ENCODE assay signal across 9 mouse cellular contexts in genomic region chr7:45490822-45491221, GRCm38 (mm10). TPM values are rescaled to one million over a fixed set of nuclear protein-coding genes. Genes with fewer than 3 reads are reported as not detected.
DNase-seq lines count a peak whose midpoint lies in the region; ATAC-seq and TF ChIP-seq lines count a peak whose summit lies in the region.
"Had no signal": no experiment of that assay in that cellular context is flagged by ENCODE, and none has a peak within 500 bp of the region (broad histone marks: within the 10 kb centered on the region; RNA-seq: fewer than 3 reads in every experiment).

No protein-coding gene starts in this region.

- 51% methylated on average over 9 of the region's 9 CpGs for WGBS in forebrain, embryonic 10.5 days
- 60% methylated on average over 9 of the region's 9 CpGs for WGBS in forebrain, postnatal 0 days
- 40% methylated on average over 9 of the region's 9 CpGs for WGBS in lung, postnatal 0 days
- WGBS in limb, embryonic 13.5 days = 21% methylated on average over 9 of the region's 9 CpGs
- WGBS in stomach, postnatal 0 days = 37% methylated on average over 9 of the region's 9 CpGs

- H3K9ac ChIP-seq in forebrain, postnatal 0 days = no peak overlapping the region
- no peak overlapping the region for H3K9ac ChIP-seq in lung, postnatal 0 days (replicated peaks; ENCODE audit: low read depth)
- H3K9ac ChIP-seq in limb, embryonic 13.5 days = peak overlapping the region; percentile 31; the same call in 1 of the 2 replicates
- no peak overlapping the region for H3K9ac ChIP-seq in stomach, postnatal 0 days (ENCODE audit: low read length)

- peaks cover 42% of the 10 kb centered on the region for H3K36me3 ChIP-seq in forebrain, embryonic 10.5 days (replicated peaks)
- peaks cover 34% of the 10 kb centered on the region for H3K36me3 ChIP-seq in forebrain, postnatal 0 days (ENCODE audit: insufficient read depth)
- H3K36me3 ChIP-seq in lung, postnatal 0 days (ENCODE audit: insufficient read depth, low read length) = peaks cover 15% of the 10 kb centered on the region
- peaks cover 40% of the 10 kb centered on the region for H3K36me3 ChIP-seq in limb, embryonic 13.5 days
- H3K36me3 ChIP-seq in stomach, postnatal 0 days (ENCODE audit: control insufficient read depth, insufficient read depth, low read length) = peaks cover 18% of the 10 kb centered on the region

- TF ChIP-seq EP300 in lung, postnatal 0 days (IDR thresholded peaks at IDR 0.05) = no peak
- TF ChIP-seq EP300 in stomach, postnatal 0 days (optimal IDR thresholded peaks at IDR 0.05) = no peak

- no peaks in the 10 kb centered on the region for H3K9me3 ChIP-seq in forebrain, embryonic 10.5 days
- no peaks in the 10 kb centered on the region for H3K9me3 ChIP-seq in forebrain, postnatal 0 days (ENCODE audit: low read length)
- no peaks in the 10 kb centered on the region for H3K9me3 ChIP-seq in lung, postnatal 0 days (ENCODE audit: low read length)
- H3K9me3 ChIP-seq in limb, embryonic 13.5 days = no peaks in the 10 kb centered on the region
- no peaks in the 10 kb centered on the region for H3K9me3 ChIP-seq in stomach, postnatal 0 days (ENCODE audit: control insufficient read depth, low read length)

- no peak overlapping the region; the same call in 1 of the 2 replicates for H3K4me3 ChIP-seq in forebrain, embryonic 10.5 days
- H3K4me3 ChIP-seq in forebrain, postnatal 0 days (ENCODE audit: low read depth, low read length) = no peak overlapping the region
- H3K4me3 ChIP-seq in lung, postnatal 0 days (ENCODE audit: low read depth, low read length) = no peak overlapping the region
- H3K4me3 ChIP-seq in limb, embryonic 13.5 days = no peak overlapping the region
- H3K4me3 ChIP-seq in stomach, postnatal 0 days (ENCODE audit: low read depth, low read length) = no peak overlapping the region

- 0 out of 2 replicates have a peak overlapping the region, but pooled peaks have one; percentile 3 for H3K27ac ChIP-seq in forebrain, embryonic 10.5 days
- H3K27ac ChIP-seq in forebrain, postnatal 0 days (ENCODE audit: low read depth, low read length) = no peak overlapping the region
- no peak overlapping the region for H3K27ac ChIP-seq in lung, postnatal 0 days (ENCODE audit: low read length)
- no peak overlapping the region for H3K27ac ChIP-seq in limb, embryonic 13.5 days
- H3K27ac ChIP-seq in stomach, postnatal 0 days (replicated peaks) = 0 out of 2 replicates have a peak overlapping the region, but pooled peaks have one; percentile 31

- no peak for DNase-seq in forebrain, embryonic 10.5 days (ENCODE audit: extremely low spot score, low spot score)
- DNase-seq in forebrain, postnatal 0 days = no peak
- DNase-seq in lung, postnatal 0 days (ENCODE audit: low spot score) = peak; percentile 45
- no peak for DNase-seq in lung, postnatal 4 days
- DNase-seq in stomach, postnatal 0 days (ENCODE audit: low spot score) = peak; percentile 60
- no peak for DNase-seq in cerebellum, postnatal 10 days
- DNase-seq in cerebellum, postnatal 25 days = no peak
- DNase-seq: layer of hippocampus, postnatal 36 days had no signal

- H3K4me2 ChIP-seq in forebrain, postnatal 0 days (ENCODE audit: low read depth) = no peak overlapping the region
- H3K4me2 ChIP-seq in lung, postnatal 0 days (replicated peaks; ENCODE audit: low read depth, low read length) = 0 out of 2 replicates have a peak overlapping the region, but pooled peaks have one; percentile 22
- peak overlapping the region; percentile 38 for H3K4me2 ChIP-seq in limb, embryonic 13.5 days (replicated peaks)
- H3K4me2 ChIP-seq in stomach, postnatal 0 days (replicated peaks; ENCODE audit: low read depth) = 0 out of 2 replicates have a peak overlapping the region, but pooled peaks have one; percentile 15

- H3K27me3 ChIP-seq in forebrain, embryonic 10.5 days (ENCODE audit: poor library complexity, severe bottlenecking) = peaks cover 5% of the 10 kb centered on the region; the same call in 1 of the 2 replicates
- no peaks in the 10 kb centered on the region for H3K27me3 ChIP-seq in forebrain, postnatal 0 days (ENCODE audit: insufficient read depth, low read length)
- no peaks in the 10 kb centered on the region for H3K27me3 ChIP-seq in lung, postnatal 0 days (replicated peaks; ENCODE audit: insufficient read depth, low read length)
- no peaks in the 10 kb centered on the region for H3K27me3 ChIP-seq in limb, embryonic 13.5 days
- H3K27me3 ChIP-seq in stomach, postnatal 0 days (ENCODE audit: control insufficient read depth, insufficient read depth, low read length) = no peaks in the 10 kb centered on the region

- H3K4me1 ChIP-seq in forebrain, embryonic 10.5 days = peaks cover 41% of the 10 kb centered on the region
- H3K4me1 ChIP-seq in forebrain, postnatal 0 days (ENCODE audit: insufficient read depth) = 0 out of 2 replicates have a peak, but pooled peaks cover 6% of the 10 kb centered on the region
- H3K4me1 ChIP-seq in lung, postnatal 0 days (ENCODE audit: insufficient read depth, low read depth, low read length) = peaks cover 3% of the 10 kb centered on the region; the same call in 1 of the 2 replicates
- peaks cover 32% of the 10 kb centered on the region for H3K4me1 ChIP-seq in limb, embryonic 13.5 days
- H3K4me1 ChIP-seq in stomach, postnatal 0 days (replicated peaks; ENCODE audit: control insufficient read depth, insufficient read depth) = no peaks in the 10 kb centered on the region

- no peak for TF ChIP-seq CTCF in forebrain, postnatal 0 days (IDR thresholded peaks at IDR 0.05; ENCODE audit: low read depth)
- TF ChIP-seq CTCF in lung, postnatal 0 days (IDR thresholded peaks at IDR 0.05) = no peak
- peak; percentile 31; the same call in 1 of the 2 replicates for TF ChIP-seq CTCF in stomach, postnatal 0 days (IDR thresholded peaks at IDR 0.05; ENCODE audit: low read depth)

- no peak for ATAC-seq in forebrain, postnatal 0 days
- ATAC-seq in lung, postnatal 0 days = peak; percentile 29
- no peak for ATAC-seq in limb, embryonic 13.5 days (ENCODE audit: low FRiP score, low read depth)
- ATAC-seq in stomach, postnatal 0 days (ENCODE audit: low FRiP score, low TSS enrichment) = peak; percentile 59

RNA-seq across cellular contexts. Expression of gene Dhdh, which starts 2.2 kb away (rescaled TPM):
- 6.4 and 7.2 TPM in 2 replicates for polyA plus RNA-seq in forebrain, embryonic 10.5 days (2016; fragmentation: Nextera tagmentation; extraction: Ambion mirVana)
- total RNA-seq in forebrain, postnatal 0 days (2014; rRNA removed) = 3.5 and 4.9 TPM in 2 replicates
- polyA plus RNA-seq in forebrain, postnatal 0 days (2015; fragmentation: Nextera tagmentation; extraction: Ambion mirVana) = 1.9 and 3.6 TPM in 2 replicates
- 3.5 and 4.5 TPM in 2 replicates for polyA plus RNA-seq in lung, postnatal 0 days (2015; fragmentation: Nextera tagmentation; extraction: Ambion mirVana)
- polyA plus RNA-seq in limb, embryonic 13.5 days (2015; fragmentation: Nextera tagmentation; extraction: Ambion mirVana) = 2.9 and 4.0 TPM in 2 replicates
- 1.1 and 1.3 TPM in 2 replicates for polyA plus RNA-seq in stomach, postnatal 0 days (2015; fragmentation: Nextera tagmentation; extraction: Ambion mirVana)

RNA-seq across cellular contexts. Expression of gene Gm45808, which starts 4.2 kb away (rescaled TPM):
- not detected in 2 replicates for polyA plus RNA-seq in forebrain, embryonic 10.5 days (2016; fragmentation: Nextera tagmentation; extraction: Ambion mirVana)
- total RNA-seq in forebrain, postnatal 0 days (2014; rRNA removed) = not detected in 2 replicates
- polyA plus RNA-seq in forebrain, postnatal 0 days (2015; fragmentation: Nextera tagmentation; extraction: Ambion mirVana) = not detected in 2 replicates
- polyA plus RNA-seq in lung, postnatal 0 days (2015; fragmentation: Nextera tagmentation; extraction: Ambion mirVana) = not detected in 2 replicates
- polyA plus RNA-seq in limb, embryonic 13.5 days (2015; fragmentation: Nextera tagmentation; extraction: Ambion mirVana) = not detected in 2 replicates
- not detected in 2 replicates for polyA plus RNA-seq in stomach, postnatal 0 days (2015; fragmentation: Nextera tagmentation; extraction: Ambion mirVana)

RNA-seq across cellular contexts. Expression of gene Tulp2, which starts 9.1 kb away (rescaled TPM):
- polyA plus RNA-seq in forebrain, embryonic 10.5 days (2016; fragmentation: Nextera tagmentation; extraction: Ambion mirVana) = 0.12 and 0.20 TPM in 2 replicates
- 0.19 and 0.46 TPM in 2 replicates for total RNA-seq in forebrain, postnatal 0 days (2014; rRNA removed)
- polyA plus RNA-seq in forebrain, postnatal 0 days (2015; fragmentation: Nextera tagmentation; extraction: Ambion mirVana) = 0.07 and 0.25 TPM in 2 replicates
- polyA plus RNA-seq in lung, postnatal 0 days (2015; fragmentation: Nextera tagmentation; extraction: Ambion mirVana) = 0.25 and 0.52 TPM in 2 replicates
- polyA plus RNA-seq in limb, embryonic 13.5 days (2015; fragmentation: Nextera tagmentation; extraction: Ambion mirVana) = 1.0 and 1.2 TPM in 2 replicates
- polyA plus RNA-seq in stomach, postnatal 0 days (2015; fragmentation: Nextera tagmentation; extraction: Ambion mirVana) = 0.32 and 0.42 TPM in 2 replicates
- total RNA-seq: layer of hippocampus, postnatal 36 days had no signal

RNA-seq across cellular contexts. Expression of gene Nucb1, which starts 19.4 kb away (rescaled TPM):
- 99.3 and 106 TPM in 2 replicates for polyA plus RNA-seq in forebrain, embryonic 10.5 days (2016; fragmentation: Nextera tagmentation; extraction: Ambion mirVana)
- total RNA-seq in forebrain, postnatal 0 days (2014; rRNA removed) = 76.8 and 107 TPM in 2 replicates
- polyA plus RNA-seq in forebrain, postnatal 0 days (2015; fragmentation: Nextera tagmentation; extraction: Ambion mirVana) = 103 and 122 TPM in 2 replicates
- 203 and 213 TPM in 2 replicates for polyA plus RNA-seq in lung, postnatal 0 days (2015; fragmentation: Nextera tagmentation; extraction: Ambion mirVana)
- polyA plus RNA-seq in limb, embryonic 13.5 days (2015; fragmentation: Nextera tagmentation; extraction: Ambion mirVana) = 215 TPM in 2 replicates
- polyA plus RNA-seq in stomach, postnatal 0 days (2015; fragmentation: Nextera tagmentation; extraction: Ambion mirVana) = 196 and 199 TPM in 2 replicates

RNA-seq across cellular contexts. Expression of gene Bax, which starts 24.1 kb away (rescaled TPM):
- polyA plus RNA-seq in forebrain, embryonic 10.5 days (2016; fragmentation: Nextera tagmentation; extraction: Ambion mirVana) = 247 and 254 TPM in 2 replicates
- total RNA-seq in forebrain, postnatal 0 days (2014; rRNA removed) = 120 and 127 TPM in 2 replicates
- polyA plus RNA-seq in forebrain, postnatal 0 days (2015; fragmentation: Nextera tagmentation; extraction: Ambion mirVana) = 276 and 297 TPM in 2 replicates
- 144 and 155 TPM in 2 replicates for polyA plus RNA-seq in lung, postnatal 0 days (2015; fragmentation: Nextera tagmentation; extraction: Ambion mirVana)
- polyA plus RNA-seq in limb, embryonic 13.5 days (2015; fragmentation: Nextera tagmentation; extraction: Ambion mirVana) = 167 and 170 TPM in 2 replicates
- polyA plus RNA-seq in stomach, postnatal 0 days (2015; fragmentation: Nextera tagmentation; extraction: Ambion mirVana) = 119 and 120 TPM in 2 replicates

Comparison
In these comparisons a context has a peak if more than half of its experiments do, and no peak if none do; other contexts are left out.
1. DNase-seq: peak in lung, postnatal 0 days (single experiment) and stomach, postnatal 0 days (single experiment); none in forebrain, embryonic 10.5 days (single experiment), forebrain, postnatal 0 days (single experiment), lung, postnatal 4 days (0 of 2), cerebellum, postnatal 10 days (0 of 2) and cerebellum, postnatal 25 days (0 of 2).
2. H3K27ac ChIP-seq: peak in forebrain, embryonic 10.5 days (single experiment) and stomach, postnatal 0 days (single experiment); none in forebrain, postnatal 0 days (single experiment), lung, postnatal 0 days (single experiment) and limb, embryonic 13.5 days (single experiment).
3. ATAC-seq: peak in lung, postnatal 0 days (single experiment) and stomach, postnatal 0 days (single experiment); none in forebrain, postnatal 0 days (single experiment) and limb, embryonic 13.5 days (single experiment).